Mouse (Mus musculus) adrenal gland, postnatal 4 days (tissue): Measurements from ENCODE around the gene Rras. TPM values are rescaled to one million over a fixed set of nuclear protein-coding genes. Genes with fewer than 3 reads are reported as not detected.

Source experiments
- DNase-seq, 2 experiments: peaks; one replicate each; pipeline ENCODE4 v3.0.0; 2021 to 2022; ENCODE audit warnings: low spot score in 2 of 2, mixed read lengths in 2 of 2
- long read RNA-seq, 2 experiments: library from polyadenylated mRNA; stranded (forward); transcript quantifications; one replicate each; pipeline ENCODE4 v2.0.0; 2021
- total RNA-seq, 2 experiments: library from RNA; stranded (reverse); gene quantifications; 2 replicates each; pipeline ENCODE4 v1.2.3; 2021

Gene Rras
- total RNA-seq: 10 to 100 TPM; 58.9 to 59.7 TPM
- long read RNA-seq, experiment 1, transcript Rras-201 (6 exons, 995 nt): major isoform, 60 of 66 reads
- long read RNA-seq, experiment 1, partial matches to known transcripts: 3 of 66 reads
- long read RNA-seq, experiment 1, other reads (novel, unspliced or antisense): 3 of 66 reads
- long read RNA-seq, experiment 2, transcript Rras-201 (6 exons, 995 nt): major isoform, 69 of 74 reads
- long read RNA-seq, experiment 2, partial matches to known transcripts: 2 of 74 reads
- long read RNA-seq, experiment 2, other reads (novel, unspliced or antisense): 3 of 74 reads

DNA sequence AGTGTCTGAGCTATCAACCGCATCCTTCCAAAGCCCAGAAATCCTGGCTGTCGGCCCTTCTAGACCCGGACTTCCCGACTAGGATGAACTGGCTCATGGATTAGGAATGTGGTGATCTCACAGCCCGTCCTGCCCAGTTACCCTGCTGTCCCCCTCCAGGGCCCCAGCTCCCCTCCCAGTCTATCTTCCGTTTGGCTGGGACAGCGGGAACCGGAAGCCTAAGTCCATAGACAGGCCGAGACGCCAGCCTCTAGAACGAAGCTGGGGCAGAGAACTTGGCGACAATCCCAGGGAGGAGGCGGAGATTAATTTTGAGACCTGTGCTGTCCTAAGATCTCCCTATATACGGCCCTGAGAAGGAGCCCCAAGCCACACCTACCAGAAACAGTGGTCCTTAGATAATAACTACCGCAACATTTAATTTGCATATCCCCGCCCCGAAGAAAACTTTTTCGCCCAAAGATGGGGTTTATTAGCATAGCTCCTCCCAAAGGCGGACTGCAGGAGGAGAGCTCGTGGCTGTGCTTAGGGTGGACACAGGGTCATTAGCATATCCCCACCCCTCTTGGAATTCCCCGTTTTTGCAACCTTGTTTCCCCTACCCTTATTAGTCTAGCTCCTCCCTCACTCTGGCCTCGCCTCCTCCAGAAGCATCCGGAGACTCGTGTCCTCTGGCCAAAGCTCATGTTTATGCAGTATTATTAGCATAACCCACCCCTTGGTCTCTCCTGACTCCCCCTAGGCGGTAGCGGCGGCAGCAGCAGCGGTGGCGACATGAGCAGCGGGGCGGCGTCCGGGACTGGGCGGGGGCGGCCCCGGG lies at the start of gene Rras:
Gene Rras, plus strand, starts transcription at position 720 of the 820 bp plus-strand sequence.
- peak; percentile 59 to 80 for DNase-seq

DNA sequence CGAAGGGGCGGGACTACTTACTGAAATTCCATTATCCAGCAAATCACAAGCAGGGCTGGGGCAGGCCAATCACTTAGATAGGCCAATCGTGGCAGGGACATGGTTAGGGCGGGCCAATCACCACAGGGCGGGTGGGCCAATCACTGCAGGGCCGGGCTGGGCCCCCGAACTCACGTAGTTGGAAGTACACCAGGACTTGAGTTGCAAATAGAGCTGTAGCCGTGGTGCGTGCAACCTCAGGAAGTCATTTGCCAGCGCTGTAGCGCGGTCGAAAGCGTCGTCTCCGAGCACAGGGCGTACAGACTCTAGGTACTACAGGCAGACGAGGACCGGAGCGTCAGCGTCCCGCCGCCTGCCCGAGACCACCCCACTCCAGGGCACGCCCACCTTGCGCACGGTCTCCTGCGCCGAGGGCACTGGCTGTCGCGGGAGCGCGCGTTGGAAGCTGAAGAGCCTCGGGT lies 47.5 kb upstream of the Rras start:
- peak; percentile 64 to 77 for DNase-seq

DNA sequence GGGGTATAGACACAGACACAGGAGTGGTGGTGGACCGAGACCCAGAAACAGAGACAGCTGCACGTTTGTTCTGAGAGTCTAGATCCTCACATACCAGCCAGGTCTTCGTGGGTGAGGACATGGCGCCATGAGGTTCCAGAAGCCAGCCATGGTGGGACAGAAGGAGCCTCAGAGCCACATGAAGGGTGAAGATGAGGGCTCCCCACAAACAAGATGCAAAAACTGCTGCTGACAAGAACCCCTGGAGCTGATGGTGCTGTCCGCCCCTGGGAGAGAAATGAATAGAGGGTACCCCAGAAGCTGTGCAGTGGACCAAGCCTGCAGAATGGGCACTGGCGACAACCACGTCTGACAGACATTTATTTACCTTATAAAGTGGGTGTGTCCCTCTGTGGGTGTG lies 46.6 kb upstream of the Rras start:
- no peak for DNase-seq

DNA sequence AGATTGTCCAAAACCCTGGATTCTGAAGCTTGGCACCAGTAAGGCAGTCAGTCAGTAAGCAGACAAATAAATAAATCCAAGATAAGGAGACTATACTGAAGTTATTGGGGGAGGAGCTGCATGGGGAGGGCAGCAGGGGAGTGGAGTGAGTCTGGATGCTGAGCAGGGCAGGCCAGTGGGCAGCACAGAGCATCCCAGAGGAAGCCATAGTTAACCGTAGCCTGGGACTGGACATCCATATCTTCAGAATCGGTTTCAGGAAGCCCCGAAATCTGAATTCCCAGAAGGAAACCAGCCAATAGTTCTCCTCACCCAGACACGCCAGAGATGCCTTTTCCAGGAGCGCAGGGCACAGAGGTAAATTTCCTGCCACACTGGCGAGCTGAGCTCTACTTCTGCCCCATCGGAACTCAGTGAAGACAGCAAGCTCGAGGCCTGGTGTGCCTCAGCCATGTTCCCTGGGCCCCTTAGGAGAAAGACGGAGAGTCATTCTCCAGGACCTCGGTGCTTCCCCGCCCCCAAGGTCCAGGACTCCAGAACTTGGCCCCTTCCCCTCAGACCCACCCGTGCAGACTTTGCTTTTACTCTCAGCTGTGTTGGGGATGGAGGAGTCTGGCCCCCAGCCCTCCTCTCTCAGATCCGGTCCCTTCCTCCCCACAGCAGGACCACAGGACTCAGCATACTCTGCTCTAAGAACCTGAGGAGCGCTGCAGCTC lies 44.2 kb upstream of the Rras start:
- DNase-seq: no peak

DNA sequence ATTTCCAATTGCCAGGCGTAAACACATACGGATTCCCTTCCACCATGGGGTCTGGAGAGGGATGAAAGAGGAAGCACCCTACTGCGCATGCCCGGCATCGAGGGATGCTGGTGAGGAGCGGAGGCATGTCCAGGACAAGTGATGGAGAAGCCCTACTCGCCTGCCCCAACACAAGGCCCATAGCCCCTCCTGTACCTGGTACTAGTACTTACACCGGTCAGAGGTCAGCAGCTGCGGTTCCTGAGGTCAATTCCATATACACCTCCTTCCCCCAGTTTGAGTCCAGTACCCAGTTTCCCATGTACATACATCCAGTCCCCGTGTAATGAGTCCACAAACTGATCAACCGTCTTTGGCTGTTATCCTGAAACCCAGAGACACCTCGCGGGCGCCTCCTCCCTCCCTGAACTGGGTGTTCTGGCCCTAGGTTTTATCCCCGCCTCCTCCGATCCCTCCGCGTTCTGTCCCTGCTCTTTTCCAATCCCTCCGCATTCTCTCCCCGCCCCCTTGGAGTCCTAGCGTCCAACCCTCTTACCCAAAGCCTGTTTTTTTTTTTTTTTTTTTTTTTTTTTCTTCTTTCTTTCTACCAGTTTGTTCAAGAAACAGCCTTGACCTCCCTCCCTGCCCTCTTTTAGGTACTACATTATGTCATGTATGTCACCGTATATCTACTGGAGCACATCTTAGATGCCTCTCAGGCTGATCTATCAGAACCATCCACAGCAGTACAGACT lies 43.2 kb upstream of the Rras start, which contains the start of gene Cpt1c:
Gene Cpt1c, minus strand, starts transcription at position 469 of the 734 bp plus-strand sequence.
- peak; percentile 47 to 59 for DNase-seq

DNA sequence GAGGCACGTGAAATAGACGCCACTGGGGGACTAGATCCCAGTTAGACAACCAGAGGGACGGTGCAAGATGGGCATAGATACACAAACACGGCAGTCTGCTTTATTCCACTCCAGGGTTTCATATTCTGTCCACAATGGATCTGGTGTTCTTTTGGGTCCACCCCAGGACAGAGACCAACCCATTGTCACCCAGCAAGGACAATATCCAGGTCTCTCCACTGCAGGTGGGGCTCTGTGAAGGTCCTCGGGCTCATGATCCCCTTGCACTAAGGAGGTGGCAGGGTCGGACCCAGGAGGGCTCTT lies 42.7 kb upstream of the Rras start:
- DNase-seq: no peak

DNA sequence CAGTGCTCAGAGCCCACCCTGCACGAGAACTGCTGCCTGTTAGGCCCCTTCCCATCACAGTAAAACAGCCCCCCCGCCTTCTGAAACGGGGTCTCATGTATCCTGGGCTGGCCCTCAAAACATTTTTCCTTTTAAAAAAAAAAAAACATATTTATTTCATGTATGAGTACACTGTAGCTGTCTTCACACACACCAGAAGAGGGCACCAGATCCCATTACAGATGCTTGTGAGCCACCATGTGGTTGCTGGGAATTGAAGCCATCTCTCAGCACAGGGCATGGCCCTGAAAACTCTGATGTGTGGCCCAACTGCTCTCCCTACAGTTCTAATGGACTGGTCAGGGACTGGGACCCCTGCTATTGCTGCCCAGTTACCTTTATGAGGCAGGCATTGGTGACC lies 39.5 kb upstream of the Rras start:
- no peak for DNase-seq

DNA sequence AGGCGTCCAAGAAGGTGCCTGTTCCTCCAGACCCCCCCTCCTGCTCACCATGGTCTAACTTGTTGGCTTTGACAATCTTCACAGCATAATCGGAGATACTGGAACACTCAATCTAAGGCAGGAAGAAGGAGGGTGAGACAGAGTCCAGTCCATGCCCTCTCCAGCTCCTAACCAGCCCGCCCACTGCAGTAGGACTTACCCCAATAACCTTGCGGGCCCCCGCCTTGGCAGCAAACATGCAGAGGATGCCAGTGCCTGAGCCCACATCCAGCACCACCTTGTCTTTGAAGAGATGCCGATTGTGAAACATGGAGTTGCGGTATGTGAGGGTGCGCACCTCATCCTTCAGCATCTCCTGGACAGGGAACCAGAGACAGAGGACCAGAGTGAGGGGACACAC lies 36.2 kb upstream of the Rras start:
- DNase-seq: no peak

DNA sequence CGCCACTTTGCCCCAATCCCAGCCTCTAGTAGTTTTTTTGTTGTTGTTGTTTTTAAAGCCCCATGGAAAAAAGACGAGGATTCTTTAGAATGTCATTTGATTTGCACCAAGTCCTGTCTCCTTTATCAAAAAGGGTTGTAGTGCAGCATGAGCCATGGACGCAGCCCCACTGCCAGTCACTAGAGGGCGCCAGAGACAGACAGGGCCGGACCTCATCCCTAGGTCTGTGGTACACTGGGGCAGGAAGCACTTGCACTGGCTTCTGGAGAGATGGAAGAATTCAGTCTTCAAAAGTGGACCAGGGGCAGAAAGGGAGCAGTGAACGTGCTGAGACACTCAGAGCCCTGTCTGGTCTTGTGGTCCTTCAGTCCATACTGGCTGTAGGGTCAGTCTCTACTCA lies 34.7 kb upstream of the Rras start:
- DNase-seq: peak; percentile 75 to 80

DNA sequence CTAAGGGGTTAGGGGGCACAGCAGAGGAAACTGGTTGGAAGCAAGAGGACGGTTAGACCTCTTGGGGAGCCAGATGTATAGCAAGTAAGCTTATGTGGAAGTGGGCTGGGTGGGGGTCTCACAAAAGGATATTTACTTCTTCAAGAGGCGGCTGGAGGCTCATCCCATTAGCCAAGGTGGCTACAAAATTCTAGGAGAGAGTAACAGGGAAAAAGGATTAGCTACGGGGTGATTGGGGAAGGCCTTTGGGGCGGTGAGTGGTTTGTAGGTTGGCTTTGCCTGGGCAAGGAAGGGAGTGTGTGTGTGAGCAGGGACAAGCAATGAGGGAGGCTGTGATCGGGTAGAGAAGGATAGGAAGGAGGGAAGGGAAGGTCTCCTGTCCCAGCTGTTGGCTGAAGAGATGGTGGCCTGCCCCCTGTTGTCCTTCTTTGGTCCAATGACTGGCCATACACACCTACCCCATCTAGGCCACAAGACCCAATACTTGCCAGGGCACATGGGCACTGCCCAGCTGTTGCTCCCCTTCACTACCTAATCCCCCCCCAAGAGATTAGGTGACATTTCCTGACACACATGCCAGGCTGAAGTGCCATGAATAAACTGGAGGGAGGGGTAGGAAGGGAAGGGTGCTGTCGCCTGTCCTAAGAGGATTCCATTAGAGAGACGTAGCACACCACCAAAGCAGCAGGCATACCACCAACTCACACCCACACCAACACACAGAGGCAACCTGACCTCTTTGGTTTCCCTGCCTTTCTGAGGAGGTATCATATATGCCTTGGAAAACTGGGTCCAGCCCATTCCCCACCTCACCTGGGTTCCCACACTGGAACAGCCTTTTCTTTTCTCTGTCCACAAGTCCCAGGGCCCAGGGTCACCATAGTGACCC lies 33.6 kb upstream of the Rras start:
- DNase-seq: no peak

DNA sequence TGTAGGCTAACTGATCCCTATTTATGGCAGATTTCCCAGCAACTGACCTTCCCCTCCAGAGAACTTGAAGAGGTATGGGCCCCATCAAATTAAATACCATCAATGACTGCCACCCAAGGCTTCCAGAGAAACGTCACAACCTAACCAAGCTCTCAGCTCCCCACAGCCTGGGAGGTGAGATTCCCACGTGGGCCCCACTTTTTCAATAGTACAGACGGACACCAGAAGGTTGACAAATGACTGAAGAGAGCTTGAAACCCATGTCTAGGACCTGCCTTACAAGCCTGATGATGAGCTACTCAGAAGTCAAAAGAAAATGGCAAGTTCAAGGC lies 33.0 kb upstream of the Rras start:
- no peak for DNase-seq

DNA sequence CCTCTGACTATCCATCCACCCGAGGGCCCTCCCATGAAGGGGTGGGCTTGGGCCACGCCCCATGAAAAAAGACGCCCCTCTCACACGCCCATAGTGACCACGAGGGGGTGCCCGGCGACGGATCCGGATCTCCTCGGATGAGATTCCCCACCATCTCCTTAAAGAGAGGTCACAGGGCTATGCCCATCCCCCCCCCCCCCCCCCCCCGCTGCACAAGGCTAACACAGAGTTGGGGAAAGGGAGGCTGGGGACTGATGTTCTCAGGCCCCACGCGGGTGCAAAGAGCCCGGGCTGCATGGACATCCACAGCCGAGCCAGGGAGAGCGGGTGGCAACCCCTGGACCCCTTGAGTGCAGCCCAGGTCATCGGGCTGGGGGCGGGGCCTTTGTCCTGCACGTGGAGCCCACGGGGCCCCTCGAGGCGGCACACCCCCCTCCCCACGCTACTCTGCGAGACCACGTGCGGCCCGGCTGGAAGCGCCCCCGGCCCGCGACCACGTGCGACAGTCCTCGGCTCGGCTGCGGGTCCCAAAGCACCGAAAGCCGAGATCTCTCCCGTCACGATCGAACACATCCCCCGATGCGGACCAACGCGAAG lies 32.1 kb upstream of the Rras start:
- peak; percentile 35 to 53 for DNase-seq

DNA sequence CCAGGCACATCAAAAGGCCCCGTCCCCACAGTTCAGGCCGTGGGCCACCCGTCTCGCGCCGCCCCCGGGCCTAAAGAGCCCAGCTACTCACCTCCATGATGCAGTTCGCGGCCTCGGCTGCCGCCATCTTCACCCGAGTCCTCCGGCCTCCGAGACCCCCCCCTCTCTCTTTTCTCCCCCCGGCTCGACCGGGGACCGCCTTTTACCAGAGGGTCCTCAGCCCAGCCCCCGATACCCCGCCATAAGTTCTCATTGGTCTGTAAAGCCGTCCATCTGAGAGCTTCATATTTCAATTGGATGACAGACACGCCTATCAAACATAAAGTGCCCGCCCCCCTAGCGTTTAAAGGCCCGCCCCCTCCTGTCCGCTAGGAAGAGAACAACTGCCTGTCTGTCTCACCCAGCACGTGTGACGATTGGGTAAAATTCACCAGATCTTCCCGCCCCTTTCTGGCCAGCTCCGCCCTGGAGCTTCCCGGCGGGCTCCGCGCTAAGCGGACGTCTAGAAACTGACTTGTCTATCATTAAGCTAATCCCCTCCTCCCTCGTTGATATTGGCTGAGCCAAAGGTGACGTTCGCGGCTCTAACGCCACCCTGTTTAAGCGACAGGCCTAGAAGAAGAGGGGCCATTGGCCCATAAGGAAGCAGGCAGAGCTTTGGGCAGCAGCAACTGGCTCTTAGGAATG lies 31.4 kb upstream of the Rras start, which contains the start of gene Prmt1:
Gene Prmt1, minus strand, starts transcription at position 377 of the 687 bp plus-strand sequence.
- DNase-seq: peak; percentile 77 to 92

DNA sequence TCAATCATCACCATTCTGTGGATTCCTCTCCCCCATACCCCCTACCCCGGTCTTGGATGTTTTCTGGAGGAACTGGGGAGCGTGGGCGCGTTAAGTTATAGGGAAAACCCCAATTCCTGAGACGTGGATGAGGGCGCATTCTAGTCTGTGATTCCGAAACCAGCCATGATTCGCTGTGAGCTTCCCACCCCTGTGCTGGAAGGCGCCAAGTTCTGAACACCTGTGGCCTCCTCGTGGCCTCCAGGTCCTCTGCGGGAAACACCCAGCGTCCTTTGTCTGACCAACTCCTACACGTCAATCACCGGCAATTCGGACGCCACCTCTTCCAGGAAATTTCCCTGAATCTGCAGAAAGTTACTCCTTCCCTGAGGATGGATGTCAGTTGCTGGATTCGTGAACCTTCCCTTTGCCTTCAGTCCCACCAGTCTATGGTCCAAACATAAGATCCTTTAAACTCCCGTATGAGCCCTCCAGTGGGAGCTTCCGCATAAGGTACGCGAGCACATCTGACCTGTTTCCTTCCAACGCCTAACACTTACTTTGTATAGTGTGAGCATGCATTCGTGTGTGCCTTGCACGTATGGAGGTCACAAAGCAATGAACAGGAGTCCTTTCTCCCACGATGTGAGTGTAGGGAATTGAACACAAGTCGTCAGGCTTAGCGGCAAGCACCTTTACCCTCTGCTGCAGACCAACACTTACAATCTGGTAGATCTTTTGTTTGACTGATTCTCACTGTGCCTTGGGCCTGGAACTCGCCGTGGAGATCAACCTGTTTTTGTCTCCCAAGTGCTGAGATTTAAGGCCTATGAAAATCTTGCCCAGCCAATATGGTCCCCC lies 30.7 kb upstream of the Rras start:
- DNase-seq: no peak

DNA sequence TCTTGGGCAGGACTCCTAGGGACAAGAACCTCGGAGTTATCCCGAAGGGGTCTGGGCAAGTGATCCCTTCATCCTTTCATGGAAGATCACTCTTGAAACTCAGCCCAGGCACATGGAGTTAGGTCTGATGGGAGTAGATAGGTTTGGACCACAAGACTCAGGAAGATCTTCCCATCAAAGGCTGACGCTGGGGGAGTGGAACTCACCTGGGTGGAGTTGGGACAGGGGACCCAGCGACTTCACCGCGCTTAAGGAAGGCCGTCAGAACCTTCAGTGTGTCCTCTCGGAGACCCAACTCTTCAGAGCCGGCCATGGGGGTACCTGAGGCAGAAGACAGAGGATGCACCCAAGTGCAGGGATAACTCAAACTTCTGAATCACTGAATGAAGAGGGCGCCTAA lies 21.1 kb upstream of the Rras start:
- no peak for DNase-seq

DNA sequence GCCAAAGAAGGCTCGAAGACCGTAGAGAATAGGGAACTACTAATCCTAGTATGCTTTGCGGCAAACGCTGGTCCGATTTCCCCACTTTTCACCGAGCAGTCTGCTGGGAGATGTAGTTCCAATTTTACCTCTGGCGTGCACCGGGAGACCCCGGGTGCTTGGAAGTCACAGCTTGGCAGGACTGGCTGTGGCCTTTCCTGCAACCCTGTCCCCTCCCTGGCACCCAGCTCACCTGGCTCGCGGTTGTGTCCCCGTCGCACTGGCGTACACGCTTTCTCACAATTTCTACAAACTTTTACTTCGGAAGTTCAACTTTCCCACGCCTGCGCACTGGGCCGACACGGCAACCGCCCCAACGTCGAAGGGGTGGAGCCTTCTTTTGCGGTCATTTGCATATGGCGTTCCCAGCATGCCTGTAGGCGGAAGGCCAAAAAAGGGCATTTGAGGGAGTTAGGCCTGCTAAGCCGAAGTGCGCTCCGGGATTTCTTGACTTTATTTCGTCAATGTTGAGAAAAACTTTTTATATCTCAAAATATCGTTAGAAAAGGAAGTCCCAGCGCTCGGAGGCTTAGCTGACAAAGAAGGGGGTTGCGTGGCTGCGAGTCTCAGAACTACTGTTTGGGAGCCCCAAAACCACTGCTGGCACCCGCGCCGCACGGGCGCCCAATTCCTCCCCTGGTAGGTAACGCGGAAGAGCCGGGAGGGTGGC lies 20.4 kb upstream of the Rras start, which contains the start of gene Irf3:
Gene Irf3, plus strand, starts transcription at position 418 of the 709 bp plus-strand sequence.
- DNase-seq: peak; percentile 74 to 94

DNA sequence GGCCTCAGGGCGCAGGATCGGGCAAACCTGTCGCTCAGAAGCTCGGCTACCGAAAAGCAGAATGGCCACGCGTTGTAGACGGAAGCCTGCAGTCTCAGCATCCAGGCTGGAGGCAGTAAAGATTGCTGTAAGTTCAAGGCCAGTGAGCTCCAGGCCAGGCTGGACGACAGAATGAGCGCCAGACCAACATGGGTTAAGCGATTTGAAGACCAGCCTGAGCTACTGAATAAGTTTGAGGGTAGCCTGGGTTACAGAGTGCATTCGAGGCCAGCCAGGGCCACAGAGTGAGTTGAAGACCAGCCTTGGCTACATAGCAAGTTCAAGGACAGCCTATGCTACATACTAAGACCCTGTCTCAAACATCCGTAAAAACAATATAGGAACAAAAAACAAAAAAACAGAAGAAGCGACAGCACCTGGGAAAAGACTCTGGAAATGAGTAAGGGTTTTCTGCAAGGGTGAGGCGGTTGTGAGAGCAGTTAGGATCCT lies 19.8 kb upstream of the Rras start:
- DNase-seq: no peak
